Mouse (Mus musculus) liver, adult 2 months (tissue): ENCODE measurements at regions not wholly inside any gene's neighbourhood (a gene's known extent, or its start where the extent isn't known, plus 50 kb on each side); places are given as distances from the start of the nearest gene placed in this dataset.

Experiments used
- DNase-seq: peaks from one replicate; pipeline ENCODE4 v3.0.0-alpha.2; 2011; ENCODE audit warnings: low read depth, low spot score; ENCODE audit errors: extremely low read depth
- H3K27ac ChIP-seq: fragments of 200-500 bp; replicated peaks from 2 replicates; pipeline ENCODE4 v1.5.1; 2012; ENCODE audit warnings: low read depth, mild to moderate bottlenecking, control low read depth, inconsistent platforms, low read length; ENCODE audit not compliant: insufficient read depth
- H3K27me3 ChIP-seq: fragments of 200-500 bp; 2 replicates; pipeline ENCODE4 v1.6.1; 2012; ENCODE audit warnings: mild to moderate bottlenecking, moderate library complexity, low read length, inconsistent platforms; ENCODE audit not compliant: control insufficient read depth, insufficient read depth
- H3K36me3 ChIP-seq: fragments of 200-500 bp; 2 replicates; pipeline ENCODE4 v1.6.1; 2012; ENCODE audit warnings: low read length, inconsistent platforms; ENCODE audit not compliant: control insufficient read depth, insufficient read depth
- H3K4me1 ChIP-seq: fragments of 200-500 bp; 2 replicates; pipeline ENCODE4 v1.6.1; 2011; ENCODE audit warnings: low read length; ENCODE audit not compliant: control insufficient read depth, insufficient read depth
- H3K4me3 ChIP-seq: fragments of 200-500 bp; 2 replicates; pipeline ENCODE4 v1.5.1; 2011; ENCODE audit warnings: low read depth, mild to moderate bottlenecking, control low read depth, low read length, moderate library complexity; ENCODE audit not compliant: insufficient read depth
- H3K79me2 ChIP-seq: fragments of 200-500 bp; 2 replicates; pipeline ENCODE4 v1.6.1; 2012; ENCODE audit warnings: inconsistent platforms, mild to moderate bottlenecking, low read length, moderate library complexity; ENCODE audit not compliant: control insufficient read depth, insufficient read depth
- H3K9ac ChIP-seq: fragments of 200-500 bp; 2 replicates; pipeline ENCODE4 v1.6.1; 2012; ENCODE audit warnings: low read depth, mild to moderate bottlenecking, control low read depth, inconsistent platforms, low read length
- CTCF ChIP-seq: fragments of 200-500 bp; IDR thresholded peaks from 2 replicates; pipeline ENCODE4 v1.5.1; 2011; ENCODE audit warnings: low read depth, low read length, control low read depth
- POLR2A ChIP-seq: fragments of 200-500 bp; IDR thresholded peaks from 2 replicates; pipeline ENCODE4 v1.6.1; 2011; ENCODE audit warnings: low read length, control low read depth; ENCODE audit not compliant: insufficient read depth; ENCODE audit errors: extremely low read depth
- WGBS: fragments of 180-500 bp; shearing (Covaris S2); methylation state at CpG from one replicate; pipeline ENCODE4 v1.1.7; 2018; 5-methylcytosine and 5-hydroxymethylcytosine counted together

- DNase-seq: peak; percentile 13
- 61% methylated on average over 3 of the region's 3 CpGs for WGBS
- Histone ChIP-seq H3K4me3 (no peak overlapping the region), H3K79me2 (no peaks in the 10 kb centered on the region), H3K27me3 (0 out of 2 replicates have a peak, but pooled peaks cover 3% of the 10 kb centered on the region), H3K27ac (peak overlapping the region; percentile 15), H3K36me3 (no peaks in the 10 kb centered on the region), H3K4me1 (no peaks in the 10 kb centered on the region), H3K9ac (no peak overlapping the region)
- TF ChIP-seq CTCF (no peak), POLR2A (no peak)
These were observed 51.8 kb upstream of the Vash1 start for GRCm38 (mm10) chr12:86626684-86627083.

- Histone ChIP-seq H3K4me3 (no peak overlapping the region), H3K36me3 (no peaks in the 10 kb centered on the region), H3K27ac (no peak overlapping the region), H3K9ac (no peak overlapping the region), H3K27me3 (0 out of 2 replicates have a peak, but pooled peaks cover 3% of the 10 kb centered on the region), H3K4me1 (no peaks in the 10 kb centered on the region), H3K79me2 (no peaks in the 10 kb centered on the region)
- WGBS: 71% methylated on average over 10 of the region's 10 CpGs
- no peak for DNase-seq
- TF ChIP-seq CTCF (no peak), POLR2A (no peak)
These were observed 50.3 kb upstream of the Vash1 start for GRCm38 (mm10) chr12:86628050-86628782.
